Mouse (Mus musculus) embryonic facial prominence, embryonic 11.5 days (tissue): ENCODE data around the gene Grap2. TPM values are rescaled to one million over a fixed set of nuclear protein-coding genes. Genes with fewer than 3 reads are reported as not detected.

Source experiments
- ATAC-seq: fragments of 200-750 bp; cut with Nextera tagmentation; replicated peaks from 2 replicates; pipeline ENCODE4 v1.8.0; 2017; ENCODE audit warnings: low read depth; ENCODE audit not compliant: insufficient number of reproducible peaks, low FRiP score, low TSS enrichment
- DNase-seq: peaks from one replicate; pipeline ENCODE4 v3.0.0-alpha.2; 2015; ENCODE audit warnings: low spot score
- H3K27ac ChIP-seq: fragments of 300-500 bp; sonication (generic); replicated peaks from 2 replicates; pipeline ENCODE4 v1.5.1; 2014; ENCODE audit warnings: mild to moderate bottlenecking, low read depth, low read length, control low read depth
- H3K27me3 ChIP-seq: fragments of 300-500 bp; sonication (generic); 2 replicates; pipeline ENCODE4 v1.6.1; 2014; ENCODE audit warnings: mild to moderate bottlenecking, low read length, moderate library complexity, mixed read lengths; ENCODE audit not compliant: control insufficient read depth, insufficient read depth
- H3K36me3 ChIP-seq: fragments of 300-500 bp; sonication (generic); replicated peaks from 2 replicates; pipeline ENCODE4 v1.6.1; 2014; ENCODE audit warnings: low read depth, mild to moderate bottlenecking, low read length, moderate library complexity, mixed read lengths; ENCODE audit not compliant: control insufficient read depth, insufficient read depth
- H3K4me1 ChIP-seq: fragments of 300-500 bp; sonication (generic); 2 replicates; pipeline ENCODE4 v1.6.1; 2014; ENCODE audit warnings: low read length, mixed read lengths; ENCODE audit not compliant: control insufficient read depth, insufficient read depth
- H3K4me2 ChIP-seq: fragments of 300-500 bp; sonication (generic); 2 replicates; pipeline ENCODE4 v1.6.1; 2014; ENCODE audit warnings: low read depth, mild to moderate bottlenecking, control low read depth, low read length, moderate library complexity
- H3K4me3 ChIP-seq: fragments of 300-500 bp; sonication (generic); 2 replicates; pipeline ENCODE4 v1.5.1; 2014; ENCODE audit warnings: low read depth, low read length, control low read depth
- H3K9ac ChIP-seq: fragments of 300-500 bp; sonication (generic); replicated peaks from 2 replicates; pipeline ENCODE4 v1.6.1; 2014; ENCODE audit warnings: mild to moderate bottlenecking, control low read depth, low read length
- H3K9me3 ChIP-seq: fragments of 300-500 bp; sonication (generic); replicated peaks from 2 replicates; pipeline ENCODE4 v1.6.1; 2016; ENCODE audit warnings: mild to moderate bottlenecking, low read length, inconsistent platforms, mixed read lengths; ENCODE audit not compliant: control insufficient read depth
- WGBS: fragments of 180-500 bp; shearing (Covaris S2); extraction: QIAGEN DNeasy Blood & Tissue Kit; methylation state at CpG from one replicate; pipeline ENCODE4 v1.1.7; 2014; 5-methylcytosine and 5-hydroxymethylcytosine counted together
- polyA plus RNA-seq: library from polyadenylated mRNA; unstranded; fragments of >200 nt; fragmentation: Nextera tagmentation; extraction: Ambion mirVana; gene quantifications from 2 replicates; pipeline ENCODE4 v1.2.1, GENCODE M21; 2014

The Grap2 gene
- polyA plus RNA-seq, 1 experiment from 2014 or later, result 3.6 TPM

DNA sequence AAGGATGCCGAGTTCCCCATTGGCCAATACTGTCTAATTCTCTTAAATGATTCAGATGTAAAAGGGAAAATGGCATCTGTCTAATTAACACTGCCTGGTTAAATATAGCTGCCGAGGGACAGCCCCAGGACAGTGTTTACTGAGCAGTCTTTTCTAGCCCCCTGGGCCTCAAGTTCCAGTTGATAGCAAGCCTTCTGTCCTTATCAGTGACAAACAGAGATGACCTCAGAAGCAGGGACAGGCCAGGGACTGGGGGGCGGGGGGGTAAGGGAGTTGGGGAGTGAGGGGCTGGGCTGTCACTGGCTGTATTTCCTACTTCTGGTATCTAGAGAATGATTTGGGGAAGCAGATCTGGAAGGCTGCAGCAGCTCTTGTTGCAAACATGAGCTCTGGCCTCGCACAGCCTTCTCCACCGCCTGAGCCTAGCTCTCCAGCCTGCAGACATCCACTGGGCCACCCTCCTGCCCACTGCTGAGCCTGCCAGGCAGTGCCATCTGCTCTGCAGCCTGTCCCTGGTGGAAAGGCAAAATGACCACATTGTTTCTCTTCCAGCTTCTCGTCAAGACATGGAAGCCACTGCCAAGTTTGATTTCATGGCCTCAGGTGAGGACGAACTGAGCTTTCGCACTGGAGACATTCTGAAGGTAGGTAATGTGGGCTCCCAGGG is 50.9 kb downstream of the Grap2 start:
- DNase-seq, result no peak

DNA sequence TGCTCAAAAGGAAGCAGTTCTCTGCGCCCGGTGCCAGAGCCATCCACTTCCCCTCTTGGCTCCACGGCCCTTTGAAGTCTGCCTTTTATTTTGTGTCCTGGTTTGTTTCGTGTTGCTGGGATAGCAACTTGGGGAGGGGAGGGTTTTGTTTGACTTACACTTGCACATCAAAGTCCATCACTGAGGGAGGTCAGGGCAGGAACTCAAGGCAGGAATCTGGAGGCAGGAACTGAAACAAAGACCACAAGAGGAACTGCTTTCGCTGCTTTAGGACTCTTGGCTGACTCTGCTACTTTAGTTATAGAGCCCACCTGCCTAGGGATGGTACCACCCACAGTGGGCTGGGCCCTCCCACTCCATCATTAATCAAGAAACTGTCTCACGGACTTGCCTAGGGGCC is 54.1 kb downstream of the Grap2 start:
- H3K4me3 ChIP-seq, result no peak overlapping the region
- no peak overlapping the region for H3K27ac ChIP-seq
- no peak overlapping the region for H3K9ac ChIP-seq
- no peaks in the 10 kb centered on the region for H3K9me3 ChIP-seq
- no peak overlapping the region for H3K4me2 ChIP-seq
- no peaks in the 10 kb centered on the region for H3K27me3 ChIP-seq
- no peaks in the 10 kb centered on the region for H3K4me1 ChIP-seq
- WGBS, result 59% methylated on average over 6 of the region's 6 CpGs
- no peak for DNase-seq
- H3K36me3 ChIP-seq, result no peaks in the 10 kb centered on the region
- ATAC-seq, result no peak

More for the DNA sequence above, 50.9 kb downstream of the Grap2 start:
- no peak overlapping the region for H3K27ac ChIP-seq
- no peaks in the 10 kb centered on the region for H3K9me3 ChIP-seq
- 66% methylated on average over 8 of the region's 8 CpGs for WGBS
- no peak overlapping the region for H3K4me2 ChIP-seq
- no peaks in the 10 kb centered on the region for H3K36me3 ChIP-seq
- H3K9ac ChIP-seq, result no peak overlapping the region
- H3K27me3 ChIP-seq, result no peaks in the 10 kb centered on the region
- ATAC-seq, result no peak
- H3K4me3 ChIP-seq, result no peak overlapping the region
- H3K4me1 ChIP-seq, result no peaks in the 10 kb centered on the region

DNA sequence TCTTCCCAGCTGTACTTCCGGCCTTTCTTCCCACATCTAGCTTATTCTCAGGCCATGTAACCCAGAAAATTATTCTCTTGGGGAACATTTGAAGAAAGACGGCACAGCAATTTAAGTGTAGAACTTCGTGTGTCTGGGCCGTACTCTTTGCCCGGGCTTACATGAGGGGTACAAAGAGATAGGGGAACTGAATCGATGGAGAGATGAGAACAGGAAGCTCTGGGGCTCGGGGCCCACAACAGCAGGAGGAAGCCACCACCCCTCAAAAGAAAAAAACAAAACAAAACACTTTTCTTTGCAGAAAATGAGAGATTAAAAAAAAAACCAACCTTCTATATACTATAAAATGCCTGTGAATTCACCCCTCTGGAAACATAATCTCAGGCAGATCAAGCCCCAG is 57.8 kb downstream of the Grap2 start:
- H3K36me3 ChIP-seq, result no peaks in the 10 kb centered on the region
- no peak overlapping the region for H3K4me3 ChIP-seq
- H3K4me1 ChIP-seq, result no peaks in the 10 kb centered on the region
- H3K27ac ChIP-seq, result no peak overlapping the region
- H3K9ac ChIP-seq, result no peak overlapping the region
- no peak overlapping the region for H3K4me2 ChIP-seq
- H3K27me3 ChIP-seq, result no peaks in the 10 kb centered on the region
- H3K9me3 ChIP-seq, result no peaks in the 10 kb centered on the region
- ATAC-seq (no peak), DNase-seq (no peak)
- 62% methylated on average over 7 of the region's 7 CpGs for WGBS

DNA sequence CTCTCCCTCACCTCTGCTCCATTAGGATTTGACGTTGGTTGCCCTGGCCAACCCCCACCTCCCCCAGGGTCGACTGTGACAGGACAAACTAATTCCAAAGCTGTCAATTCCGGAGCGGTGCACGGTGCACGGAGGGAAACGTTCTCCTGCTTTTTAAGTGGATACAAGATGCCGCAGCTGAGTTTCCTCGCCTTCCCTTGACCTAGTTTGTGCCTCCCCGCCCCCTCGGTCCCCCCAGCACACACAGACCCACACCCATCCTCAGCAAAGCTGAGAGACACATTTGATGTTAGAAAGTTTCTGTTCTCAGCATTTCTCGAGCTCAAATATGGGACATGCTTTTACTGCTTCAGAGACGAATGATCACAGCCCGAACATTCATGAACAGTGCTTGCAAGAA is 58.3 kb downstream of the Grap2 start:
- H3K4me3 ChIP-seq, result no peak overlapping the region
- no peak overlapping the region for H3K9ac ChIP-seq
- H3K36me3 ChIP-seq, result no peaks in the 10 kb centered on the region
- no peak overlapping the region for H3K4me2 ChIP-seq
- no peaks in the 10 kb centered on the region for H3K4me1 ChIP-seq
- ATAC-seq, result no peak
- H3K27me3 ChIP-seq, result no peaks in the 10 kb centered on the region
- WGBS, result 42% methylated on average over 14 of the region's 14 CpGs
- DNase-seq, result no peak
- no peak overlapping the region for H3K27ac ChIP-seq
- no peaks in the 10 kb centered on the region for H3K9me3 ChIP-seq

DNA sequence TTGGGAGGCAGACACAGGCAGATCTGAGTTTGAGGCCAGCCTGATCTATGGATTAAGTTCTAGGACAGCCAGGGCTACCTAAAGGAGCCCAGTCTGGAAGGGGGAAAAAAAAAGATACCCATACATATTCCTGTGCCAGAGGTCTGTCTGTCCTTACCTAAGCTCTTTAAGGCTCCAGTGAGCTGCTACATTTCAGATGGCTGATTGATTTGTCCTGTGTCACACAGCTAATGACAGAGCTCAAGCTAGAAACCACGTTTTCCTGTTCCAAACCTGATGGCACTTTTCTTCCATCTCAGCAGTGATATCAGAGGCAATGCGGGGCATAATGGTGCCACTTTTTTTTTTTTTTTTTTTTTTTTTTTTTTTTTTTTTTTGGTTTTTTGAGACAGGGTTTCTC is 58.9 kb downstream of the Grap2 start:
- H3K9ac ChIP-seq, result no peak overlapping the region
- ATAC-seq, result no peak
- WGBS, result 75% methylated on average over 2 of the region's 2 CpGs

DNA sequence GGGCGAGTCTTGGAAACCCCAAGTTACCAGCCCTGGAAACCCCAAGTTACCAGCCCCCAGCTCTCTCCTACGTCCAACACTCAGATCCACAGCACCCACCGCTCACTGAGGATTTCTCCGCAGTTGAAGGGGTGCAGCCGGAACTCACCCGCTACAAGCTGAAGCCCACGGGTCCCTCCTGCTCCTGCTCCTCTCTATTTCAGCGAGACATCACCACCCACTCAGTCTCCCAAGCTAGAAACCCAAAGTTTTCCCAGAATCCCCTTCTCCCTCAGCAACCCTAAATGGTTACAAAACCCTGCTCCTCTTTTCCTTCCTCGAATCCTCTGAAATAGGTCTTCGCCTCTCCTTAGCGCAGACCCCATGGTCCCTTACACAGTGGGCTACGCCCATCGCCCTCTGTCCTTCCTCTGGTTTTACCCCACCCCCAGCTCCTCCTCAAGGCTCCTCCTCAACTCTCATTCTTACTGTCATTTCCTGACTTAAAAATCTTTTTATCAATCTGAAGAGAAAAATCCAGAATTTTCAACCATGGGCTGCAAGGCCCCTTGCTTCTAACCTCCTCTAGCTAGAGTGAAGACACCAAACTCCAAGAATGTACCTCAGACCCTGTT is 60.0 kb downstream of the Grap2 start:
- ATAC-seq (no peak), DNase-seq (no peak)
- H3K9me3 ChIP-seq, result no peaks in the 10 kb centered on the region
- 89% methylated on average over 13 of the region's 13 CpGs for WGBS
- H3K36me3 ChIP-seq, result no peaks in the 10 kb centered on the region
- no peak overlapping the region for H3K9ac ChIP-seq
- no peak overlapping the region for H3K27ac ChIP-seq
- no peaks in the 10 kb centered on the region for H3K4me1 ChIP-seq
- no peaks in the 10 kb centered on the region for H3K27me3 ChIP-seq
- H3K4me2 ChIP-seq, result no peak overlapping the region
- H3K4me3 ChIP-seq, result no peak overlapping the region

More for the DNA sequence above, 58.9 kb downstream of the Grap2 start:
- DNase-seq, result no peak
- Histone ChIP-seq H3K4me2 (no peak overlapping the region), H3K9me3 (no peaks in the 10 kb centered on the region), H3K27me3 (no peaks in the 10 kb centered on the region), H3K27ac (no peak overlapping the region), H3K4me1 (no peaks in the 10 kb centered on the region), H3K4me3 (no peak overlapping the region), H3K36me3 (no peaks in the 10 kb centered on the region)

DNA sequence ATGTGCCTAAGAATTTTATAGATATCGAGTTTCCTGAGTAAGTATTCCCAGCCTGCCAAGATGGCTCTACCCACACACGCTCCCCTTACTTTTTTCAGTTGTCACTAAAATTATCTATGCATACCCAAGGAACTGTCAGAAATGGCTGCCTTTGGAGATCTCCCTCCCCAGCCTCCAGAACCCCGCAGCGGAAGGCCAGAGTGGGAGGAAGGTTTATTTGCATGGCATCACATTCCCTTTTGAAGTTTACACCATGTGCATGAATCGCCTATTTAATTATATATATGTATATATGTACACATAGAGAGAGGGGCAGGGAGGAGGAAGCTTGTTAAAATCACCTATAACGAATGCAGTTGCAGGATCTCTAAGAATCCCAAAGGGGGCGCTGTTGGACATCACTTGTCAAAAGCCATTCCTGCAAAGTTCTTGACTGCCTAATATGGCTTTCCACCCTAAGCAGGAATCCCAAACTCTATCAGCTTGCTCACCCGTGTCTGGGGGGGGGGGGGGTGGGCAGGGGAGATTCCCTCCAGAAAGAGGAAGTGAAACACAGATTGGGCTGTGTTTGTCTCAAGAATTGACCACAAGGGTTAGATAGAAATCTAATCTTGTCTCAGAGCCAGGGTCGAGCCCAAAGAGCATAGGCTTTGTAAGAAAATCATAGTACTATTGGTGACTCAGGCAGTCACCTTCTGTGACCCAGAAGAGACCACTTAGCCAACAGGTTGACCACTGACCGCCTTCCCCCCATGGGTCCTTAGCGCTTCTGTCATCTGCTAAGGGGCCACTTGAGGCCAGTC is 62.2 kb downstream of the Grap2 start:
- Histone ChIP-seq H3K27ac (no peak overlapping the region), H3K4me3 (no peak overlapping the region), H3K4me1 (no peaks in the 10 kb centered on the region), H3K4me2 (no peak overlapping the region), H3K36me3 (no peaks in the 10 kb centered on the region), H3K9ac (no peak overlapping the region), H3K9me3 (no peaks in the 10 kb centered on the region), H3K27me3 (no peaks in the 10 kb centered on the region)
- 56% methylated on average over 11 of the region's 11 CpGs for WGBS
- DNase-seq (peak; percentile 58), ATAC-seq (no peak)
